Mouse (Mus musculus) T-cell, adult 2 months (primary cell): Measurements from ENCODE around the gene Eif3g.

Source experiments
- DNase-seq: peaks from one replicate; pipeline ENCODE4 v3.0.0; 2022; ENCODE audit warnings: low spot score

The Eif3g gene

DNA sequence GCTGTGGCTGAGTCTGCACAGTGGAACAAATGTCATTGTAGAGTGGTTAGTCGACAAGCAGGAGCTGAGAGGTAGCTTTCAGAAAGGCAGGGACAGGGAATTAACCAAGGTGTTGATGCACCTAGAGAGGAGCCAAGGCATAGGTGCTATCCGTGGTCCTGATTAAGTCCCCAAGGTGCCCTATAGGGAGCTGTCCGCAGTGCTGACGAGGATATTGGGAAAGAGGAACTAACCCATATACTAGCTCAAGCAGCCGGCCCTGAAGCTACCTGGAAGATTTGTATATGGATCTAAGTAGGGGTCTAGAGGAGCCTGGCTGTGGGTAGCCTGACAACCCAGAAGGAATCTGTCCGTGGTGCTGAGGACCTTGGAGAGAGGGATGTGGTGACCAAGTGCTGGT, 41.3 kb downstream of the Eif3g start:
- DNase-seq, result no peak

DNA sequence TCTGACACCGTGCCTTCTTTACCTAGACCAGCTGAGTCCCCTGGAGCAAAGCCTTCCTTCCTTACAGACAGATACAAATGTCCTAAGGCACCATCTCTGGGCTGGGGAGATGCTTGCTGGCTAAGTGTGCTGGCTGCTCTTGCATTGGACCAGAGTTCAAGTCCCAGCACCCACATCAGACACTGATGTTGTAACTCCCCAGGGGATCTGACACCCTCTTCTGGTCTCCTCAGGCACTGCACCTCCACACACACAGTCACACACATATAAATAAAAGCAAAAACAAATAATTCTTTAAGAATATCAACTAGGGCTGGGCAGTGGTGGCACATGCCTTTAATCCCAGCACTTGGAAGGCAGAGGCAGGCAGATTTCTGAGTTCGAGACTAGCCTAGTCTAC, 48.2 kb downstream of the Eif3g start:
- no peak for DNase-seq
